Mouse (Mus musculus): ENCODE results near the gene Zfp827. TPM values are rescaled to one million over a fixed set of nuclear protein-coding genes. Genes with fewer than 3 reads are reported as not detected.

Zfp827 gene
- polyA plus RNA-seq, 1 experiment from 2014 or later, result 13.0 TPM

Other genes starting within 250 kb of the Zfp827 start
- 197 and 206 TPM in 2 replicates for gene Lsm6, start 207.3 kb upstream of the Zfp827 start, polyA plus RNA-seq (2016; fragmentation: Nextera tagmentation; extraction: Ambion mirVana)
- not detected in 2 replicates for gene 1700011L22Rik, start 220.1 kb downstream of the Zfp827 start, polyA plus RNA-seq (2016; fragmentation: Nextera tagmentation; extraction: Ambion mirVana)